Mouse (Mus musculus) left cerebral cortex, adult 8-10 months (tissue): ENCODE measurements at regions not wholly inside any gene's neighbourhood (a gene's known extent, or its start where the extent isn't known, plus 50 kb on each side); places are given as distances from the start of the nearest gene placed in this dataset.
"Not testable (repeated sequence)": the region's sequence is repeated elsewhere in the genome, so short reads cannot be mapped to it uniquely, and the experiment has no call there.

ENCODE experiments used
- DNase-seq, 2 experiments: peaks; one replicate each; pipeline ENCODE4 v3.0.0; 2022; ENCODE audit warnings: low spot score in 2 of 2

- DNase-seq = not testable (repeated sequence)
These were observed 231.1 kb upstream of the Olfr1507 start for GRCm38 (mm10) chr14:52726680-52727079.

DNA sequence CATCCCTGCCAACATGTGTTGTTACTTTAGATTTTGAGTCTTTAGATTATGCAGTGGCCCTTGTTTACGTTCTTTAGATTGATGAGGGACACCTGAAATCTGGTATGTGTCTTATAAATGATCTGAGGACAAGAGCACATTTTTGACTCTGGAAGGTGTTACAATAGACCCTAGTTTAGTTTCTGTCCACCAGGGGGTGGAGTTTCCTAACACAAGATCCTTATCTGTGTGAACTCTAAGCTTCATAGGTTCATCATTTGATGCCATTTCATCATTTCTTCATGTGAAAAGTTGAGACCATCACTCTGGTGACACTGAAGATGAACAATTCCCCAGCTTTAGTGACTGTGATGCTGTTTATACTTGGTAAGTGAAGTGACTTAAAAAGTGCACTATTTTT is 229.4 kb upstream of the Olfr1507 start:
- DNase-seq = not testable (repeated sequence)

DNA sequence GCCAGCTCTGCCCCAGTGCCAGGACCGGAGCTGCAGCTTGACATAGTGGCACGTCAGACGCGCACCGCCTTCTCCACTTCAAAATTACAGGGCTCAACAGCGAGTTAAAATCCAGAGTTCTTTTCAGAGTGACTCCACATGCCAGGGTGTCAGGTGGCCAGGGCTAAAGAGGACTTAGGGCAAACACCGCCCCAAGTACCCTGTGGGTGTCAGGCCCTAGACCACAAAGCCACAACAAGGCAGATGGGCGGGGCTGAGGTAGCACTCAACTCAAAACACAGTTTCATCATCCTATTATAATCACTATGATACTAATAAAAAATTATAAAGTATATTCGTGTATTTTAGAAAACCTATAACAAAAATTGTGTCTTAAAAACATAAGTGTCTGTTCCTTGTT is 225.1 kb upstream of the Olfr1507 start:
- no peak for DNase-seq

DNA sequence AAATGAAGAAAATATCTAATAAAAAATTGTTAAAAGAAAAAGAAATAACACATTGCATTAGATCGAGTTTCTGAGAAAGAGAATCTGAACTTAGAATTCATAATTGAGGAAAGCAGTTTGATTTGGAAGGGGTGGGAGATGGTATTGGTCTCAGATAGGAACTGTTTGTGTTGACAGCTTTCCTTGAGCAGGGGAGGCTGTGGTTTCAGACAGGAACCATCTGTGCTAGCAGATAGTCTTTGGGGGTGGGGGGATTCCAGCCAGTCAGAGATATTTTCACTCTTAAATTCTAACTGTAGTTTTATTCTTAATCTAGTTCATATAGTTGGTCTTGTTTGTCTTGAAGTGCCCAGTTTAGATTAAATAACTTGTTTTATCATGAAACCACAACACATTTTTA is 205.3 kb upstream of the Olfr1507 start:
- DNase-seq = not testable (repeated sequence)

GRCm38 (mm10) chr14:52683636-52684035 is 188.1 kb upstream of the Olfr1507 start:
- DNase-seq = not testable (repeated sequence)

DNA sequence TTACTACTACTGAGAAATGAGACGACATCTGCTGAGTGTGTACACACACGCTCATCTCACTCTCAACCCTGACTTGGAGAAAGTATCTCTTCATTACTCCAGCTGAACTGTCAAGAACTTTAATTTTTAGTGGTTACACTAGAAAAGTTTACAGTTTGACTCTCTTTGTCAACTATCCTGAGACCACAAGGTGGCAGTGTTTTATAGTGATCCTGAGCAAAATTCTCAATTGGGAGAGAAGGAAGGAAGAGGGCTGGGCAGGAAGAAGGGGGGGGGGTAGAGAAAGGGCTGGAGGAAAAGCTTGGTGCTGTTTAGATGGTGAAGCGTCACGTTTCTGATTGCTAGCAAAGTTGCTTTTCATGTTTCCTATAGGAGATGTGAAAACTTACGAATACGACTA is 158.8 kb upstream of the Olfr1507 start:
- DNase-seq = no peak

DNA sequence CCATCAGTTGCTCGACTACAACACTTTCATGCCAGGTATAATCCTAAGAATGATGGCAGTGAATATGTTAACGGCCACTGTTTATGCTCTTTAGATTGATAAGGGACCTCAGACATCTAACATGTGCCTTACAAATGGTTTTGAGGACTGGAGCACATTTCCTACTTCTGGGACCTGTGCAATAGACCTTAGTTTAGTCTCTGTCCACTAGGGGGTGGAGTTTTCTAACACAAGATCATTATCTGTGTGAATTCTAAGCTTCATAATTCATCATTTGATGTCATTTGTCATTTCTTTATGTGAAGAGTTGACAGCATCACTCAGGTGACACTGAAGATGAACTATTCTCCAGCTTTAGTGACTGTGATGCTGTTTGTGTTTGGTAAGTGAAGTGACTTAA is 142.6 kb upstream of the Olfr1507 start:
- no peak for DNase-seq

GRCm38 (mm10) chr14:52622184-52622583 is 126.6 kb upstream of the Olfr1507 start:
- DNase-seq = no peak

DNA sequence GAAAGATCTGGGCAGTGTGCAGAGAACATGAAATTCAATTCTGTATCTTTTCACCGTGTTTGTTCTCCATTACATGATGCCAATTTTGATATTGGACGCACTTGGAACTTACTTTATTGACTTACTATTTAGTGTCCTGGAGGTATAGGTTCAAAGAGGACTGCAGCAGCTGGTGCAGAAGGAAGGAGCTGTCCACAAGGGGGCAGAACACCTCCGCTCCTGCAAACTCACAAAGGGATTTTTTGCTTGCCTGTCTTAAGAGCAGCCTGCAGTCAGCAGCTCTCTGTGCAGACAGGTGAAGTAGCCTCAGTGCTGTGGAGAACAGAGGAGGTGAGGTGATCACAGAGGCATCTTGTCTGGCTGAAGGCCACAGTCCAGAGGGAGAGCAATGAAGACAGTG is 84.8 kb upstream of the Olfr1507 start:
- DNase-seq = no peak

- DNase-seq = no peak
These were observed 71.4 kb upstream of the Olfr1507 start for GRCm38 (mm10) chr14:52566920-52567319.

DNA sequence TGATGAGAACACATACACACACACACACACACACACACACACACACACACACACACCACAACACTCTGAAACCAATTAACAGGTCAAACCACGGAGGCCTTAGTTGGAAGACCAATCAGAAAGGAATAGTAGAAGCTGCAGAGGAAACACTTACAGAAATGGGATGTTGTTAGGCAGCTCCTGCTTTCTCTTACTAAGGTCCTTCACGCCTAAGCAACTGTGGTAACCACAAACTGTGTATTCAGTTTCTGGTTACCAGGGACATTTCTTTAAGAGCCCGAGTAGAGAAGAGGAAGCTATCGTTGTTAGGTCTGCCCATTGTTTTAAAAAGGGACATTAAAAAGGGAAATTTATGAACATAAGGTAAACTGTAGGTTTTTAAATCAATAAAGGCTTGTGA is 70.1 kb upstream of the Olfr1507 start:
- no peak for DNase-seq

DNA sequence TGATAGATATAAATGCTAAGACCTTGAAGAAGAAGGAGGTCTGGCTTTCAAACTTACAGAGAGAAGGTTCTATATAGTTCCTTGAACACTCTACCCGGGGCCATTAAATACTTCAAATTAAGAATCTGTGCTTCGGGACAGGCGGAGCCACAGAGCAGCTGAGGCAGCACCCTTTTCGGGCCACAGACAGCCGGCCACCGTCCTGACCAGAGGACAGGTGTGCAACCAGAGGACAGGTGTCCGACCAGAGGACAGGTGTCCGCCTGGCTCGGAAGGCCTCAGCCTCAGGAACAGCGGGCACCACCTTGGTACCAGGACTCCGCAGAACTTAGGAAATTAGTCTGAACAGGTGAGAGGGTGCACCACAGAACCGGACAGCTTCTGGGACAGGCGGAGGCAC is 60.8 kb upstream of the Olfr1507 start:
- DNase-seq = not testable (repeated sequence)

DNA sequence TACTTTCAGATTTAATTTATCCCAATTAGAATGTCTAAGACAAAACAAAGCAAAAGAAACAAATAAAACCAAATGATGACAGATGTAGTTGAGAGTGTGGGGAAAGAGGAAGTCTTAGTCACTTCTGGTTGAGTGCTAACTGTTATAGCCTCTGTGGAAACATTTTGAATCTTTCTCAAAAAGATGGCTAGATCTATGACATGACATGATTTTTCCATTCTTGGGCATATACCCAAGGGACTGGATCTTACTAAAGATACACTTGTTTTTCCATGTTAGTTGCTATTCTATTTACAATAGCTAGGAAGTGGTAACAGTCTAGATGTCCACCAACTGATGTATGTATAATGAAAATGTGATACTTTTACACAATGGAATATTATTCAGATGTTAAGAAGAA is 57.9 kb upstream of the Olfr1507 start:
- no peak for DNase-seq

DNA sequence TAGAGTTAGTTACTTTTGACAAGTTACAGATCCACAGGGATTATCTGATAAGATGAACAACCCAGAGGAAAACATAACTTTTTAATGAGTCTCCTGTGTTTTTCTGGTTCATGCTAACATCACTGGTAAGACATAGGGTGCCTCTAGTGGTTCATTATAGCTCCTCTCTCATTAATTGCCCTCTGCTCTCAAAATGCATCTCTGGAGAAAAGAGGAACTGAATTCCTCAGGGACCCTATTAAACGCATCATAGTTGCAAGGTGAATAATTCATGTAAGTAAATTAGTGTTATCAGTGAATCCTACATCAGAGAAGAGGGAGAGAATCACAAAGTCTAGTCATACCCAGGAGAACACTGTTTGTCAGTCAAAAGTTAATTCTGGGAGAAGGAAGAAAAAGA is 52.4 kb upstream of the Olfr1507 start:
- no peak for DNase-seq
